Mouse (Mus musculus) layer of hippocampus, postnatal 14 days (tissue): ENCODE measurements at regions not wholly inside any gene's neighbourhood (a gene's known extent, or its start where the extent isn't known, plus 50 kb on each side); places are given as distances from the start of the nearest gene placed in this dataset.

ENCODE experiments used
- DNase-seq, 2 experiments: peaks; one replicate each; pipeline ENCODE4 v3.0.0; 2021 to 2022; ENCODE audit warnings: low spot score in 2 of 2, mixed read lengths in 1 of 2

GRCm38 (mm10) chr12:29275676-29276075 is 252.5 kb upstream of the Myt1l start:
- no peak for DNase-seq

DNA sequence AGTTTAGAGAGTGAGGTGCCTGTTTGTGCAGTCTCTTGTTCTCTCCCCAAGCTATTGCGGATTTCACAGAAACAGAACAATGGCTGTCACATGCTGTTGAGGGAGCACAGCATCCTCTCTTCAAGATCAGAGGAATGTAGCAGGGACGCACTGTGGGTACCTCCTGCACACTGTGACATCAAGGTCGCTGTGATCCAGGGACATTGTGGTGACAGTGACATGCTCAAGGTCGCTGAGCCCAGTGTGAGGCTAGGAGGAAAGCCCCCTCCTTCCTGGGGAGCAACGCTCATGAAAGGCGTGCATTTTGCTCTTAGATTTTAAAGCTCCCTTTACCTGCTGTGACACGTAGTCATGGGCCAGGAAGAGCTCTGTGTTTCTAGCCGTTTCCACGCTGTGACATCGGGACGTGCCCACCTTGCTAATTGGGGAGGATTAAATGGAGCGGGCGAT is 248.5 kb upstream of the Myt1l start:
- no peak for DNase-seq

DNA sequence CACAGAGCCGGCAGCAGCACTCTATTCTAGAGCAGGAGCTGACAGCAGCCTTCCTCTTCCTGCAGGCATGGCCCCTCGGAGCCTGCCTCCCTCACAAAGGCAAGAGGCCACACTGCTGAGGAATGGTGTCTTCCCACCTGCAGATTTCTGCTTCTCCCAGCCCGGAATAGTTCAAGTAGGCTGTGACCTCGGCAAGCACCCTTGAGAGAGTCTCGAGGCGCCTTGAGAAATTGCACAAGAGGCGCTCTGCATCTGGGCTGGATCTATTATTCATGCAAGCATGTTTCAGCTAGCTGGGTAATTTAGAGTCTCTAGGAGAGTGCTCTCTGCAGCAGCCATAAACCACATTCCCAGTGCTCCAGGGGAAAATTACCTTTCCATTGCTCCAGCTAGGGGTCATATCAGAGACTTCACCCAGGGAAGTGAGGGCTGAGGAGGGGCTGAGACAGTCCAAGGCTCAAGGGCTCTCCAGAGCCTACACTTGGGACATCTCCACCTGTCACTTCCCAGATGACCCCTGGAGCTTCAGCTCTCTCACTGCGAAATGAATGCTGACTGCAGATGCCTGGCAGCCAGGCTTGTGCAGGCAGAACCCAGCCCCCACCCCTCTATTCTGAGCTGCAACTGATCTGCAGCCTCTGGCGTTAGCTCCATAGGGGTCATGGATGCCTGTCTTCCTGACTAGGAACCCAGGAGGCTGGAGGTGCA is 247.9 kb upstream of the Myt1l start:
- peak in 1 of 2 experiments; percentile 47 for DNase-seq

DNA sequence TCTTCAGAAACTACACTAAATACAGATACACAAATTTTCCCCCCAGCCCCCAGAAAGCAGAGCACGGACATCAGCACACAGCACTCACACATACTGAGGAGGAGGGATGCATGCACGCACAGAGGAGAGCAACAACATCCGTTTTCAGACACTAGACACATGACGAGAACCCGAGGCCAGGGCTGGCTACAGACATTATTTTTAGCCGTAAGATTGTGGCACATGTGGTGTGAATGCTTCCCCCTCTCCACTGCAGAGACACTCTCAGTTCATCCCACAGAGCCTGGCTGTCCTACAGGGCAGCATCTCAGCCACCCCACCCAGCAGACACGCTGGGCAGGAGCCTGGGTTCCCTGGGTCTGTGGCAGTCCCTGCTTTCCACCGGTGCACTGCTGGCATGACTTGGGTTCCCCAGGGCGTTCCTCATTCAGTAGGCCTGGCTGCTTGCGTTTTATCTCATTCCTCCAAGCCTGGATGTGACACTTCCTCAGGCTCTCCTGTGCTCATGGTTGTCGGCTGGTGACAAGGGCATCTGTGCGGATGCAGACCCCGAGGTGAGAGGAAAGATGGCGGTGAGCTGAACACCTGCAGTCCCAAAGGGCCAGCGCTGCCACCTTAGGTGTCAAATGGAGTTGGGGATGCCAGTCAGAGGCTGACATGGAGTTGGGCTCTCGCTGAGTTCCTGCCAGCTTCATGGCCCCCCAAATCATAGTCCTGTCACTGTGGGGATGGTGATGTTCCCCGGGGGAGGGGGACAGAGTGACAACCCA is 247.1 kb upstream of the Myt1l start:
- no peak for DNase-seq

- no peak for DNase-seq
These were observed 239.4 kb upstream of the Myt1l start for GRCm38 (mm10) chr12:29288801-29289200.

GRCm38 (mm10) chr12:29290591-29291351 is 237.4 kb upstream of the Myt1l start:
- peak; percentile 96 to 99 for DNase-seq

GRCm38 (mm10) chr12:29297984-29298383 is 230.2 kb upstream of the Myt1l start:
- DNase-seq = no peak

- DNase-seq = no peak
These were observed 212.5 kb upstream of the Myt1l start for GRCm38 (mm10) chr12:29315636-29316035.

- DNase-seq = no peak
These were observed 206.7 kb upstream of the Myt1l start for GRCm38 (mm10) chr12:29321468-29321867.

DNA sequence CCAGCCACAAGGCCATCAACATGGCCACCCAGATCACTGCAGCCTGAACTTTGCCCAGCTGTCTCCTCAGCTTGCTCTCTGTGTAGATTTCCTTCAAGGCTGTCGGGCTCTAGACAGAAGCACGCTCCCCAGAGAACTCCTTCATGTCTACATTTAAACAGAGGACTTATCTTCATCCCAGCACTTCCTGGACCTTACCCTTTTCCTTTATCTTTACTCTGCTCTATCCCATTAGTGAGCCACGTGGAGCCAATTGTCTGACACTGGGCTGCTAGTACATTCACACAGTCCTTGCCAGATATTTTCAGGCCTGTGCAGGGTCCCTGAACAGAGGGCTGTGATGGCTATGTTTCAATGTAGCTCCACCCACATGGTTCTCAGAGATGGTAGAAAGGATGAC is 204.7 kb upstream of the Myt1l start:
- DNase-seq = no peak

GRCm38 (mm10) chr12:29335839-29336469 is 192.2 kb upstream of the Myt1l start:
- peak; percentile 32 to 53 for DNase-seq

GRCm38 (mm10) chr12:29337336-29337735 is 190.8 kb upstream of the Myt1l start:
- DNase-seq = no peak

GRCm38 (mm10) chr12:29341388-29341995 is 186.7 kb upstream of the Myt1l start:
- DNase-seq = no peak

DNA sequence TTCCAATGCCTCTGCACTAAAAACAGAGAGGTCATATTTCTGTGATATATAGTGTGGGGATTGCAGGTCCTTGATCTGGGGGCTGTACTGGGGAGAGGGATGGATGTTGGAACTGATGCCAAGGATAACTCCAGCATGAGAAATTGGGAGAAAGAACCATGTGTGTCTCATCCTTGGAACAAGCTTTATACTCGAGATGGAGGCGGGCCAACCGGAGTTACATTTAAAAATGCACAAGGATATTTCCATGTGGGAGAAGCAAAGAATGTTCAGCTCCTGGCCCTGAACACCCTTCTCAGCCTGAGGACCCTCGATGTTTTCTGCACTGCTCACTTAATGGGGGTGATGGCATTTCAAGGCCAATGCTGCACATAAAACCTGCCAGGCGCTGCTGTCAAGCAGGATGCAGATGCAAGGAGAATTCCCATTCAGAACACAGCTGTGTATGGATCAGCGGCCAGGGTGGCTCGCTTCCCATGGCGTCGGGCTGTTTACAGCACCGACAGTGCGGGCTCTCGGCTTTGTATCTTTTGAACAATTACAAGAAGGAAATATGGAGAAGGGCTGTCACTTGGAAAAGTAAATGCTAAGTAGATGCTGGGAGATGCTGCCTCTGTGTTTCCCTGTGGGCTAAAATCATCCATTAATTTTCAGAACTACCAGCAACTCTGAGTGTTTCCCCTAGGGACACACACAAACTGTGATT is 184.9 kb upstream of the Myt1l start:
- DNase-seq = no peak

- no peak for DNase-seq
These were observed 179.5 kb upstream of the Myt1l start for GRCm38 (mm10) chr12:29348698-29349097.

DNA sequence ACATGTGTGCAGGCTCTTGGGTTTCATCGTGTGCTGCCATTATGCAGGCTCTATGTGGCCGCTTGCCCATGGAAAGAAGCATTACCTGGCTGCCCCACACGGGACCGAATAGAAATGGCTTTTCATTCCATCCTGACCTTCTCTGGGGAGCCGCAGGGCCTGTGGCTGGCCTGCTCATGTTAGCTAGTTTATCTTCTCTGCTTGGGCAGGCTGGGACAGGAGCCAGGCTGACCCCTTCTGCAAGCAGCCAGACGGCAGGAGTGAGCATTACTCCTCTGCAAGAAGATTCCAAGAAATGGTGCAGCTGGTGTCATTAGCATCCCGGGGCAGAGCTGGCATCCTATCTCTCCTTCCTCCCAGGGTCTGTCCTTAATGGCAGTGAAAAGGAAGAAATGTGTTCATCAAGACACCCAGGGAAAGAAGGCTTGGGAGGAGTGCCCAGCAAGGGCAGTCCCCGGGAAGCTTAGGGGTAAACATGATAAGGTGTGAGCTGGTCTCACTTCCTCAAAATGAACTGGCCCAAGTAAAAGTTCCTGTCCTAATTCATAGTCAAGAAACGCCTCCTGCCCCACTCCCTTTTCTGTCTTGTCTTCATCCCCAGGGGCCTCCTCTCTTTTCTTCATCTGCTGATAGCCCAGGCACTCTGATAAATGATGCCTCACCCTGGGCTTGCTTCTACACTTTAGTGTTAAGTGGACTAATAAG is 178.9 kb upstream of the Myt1l start:
- DNase-seq = no peak

DNA sequence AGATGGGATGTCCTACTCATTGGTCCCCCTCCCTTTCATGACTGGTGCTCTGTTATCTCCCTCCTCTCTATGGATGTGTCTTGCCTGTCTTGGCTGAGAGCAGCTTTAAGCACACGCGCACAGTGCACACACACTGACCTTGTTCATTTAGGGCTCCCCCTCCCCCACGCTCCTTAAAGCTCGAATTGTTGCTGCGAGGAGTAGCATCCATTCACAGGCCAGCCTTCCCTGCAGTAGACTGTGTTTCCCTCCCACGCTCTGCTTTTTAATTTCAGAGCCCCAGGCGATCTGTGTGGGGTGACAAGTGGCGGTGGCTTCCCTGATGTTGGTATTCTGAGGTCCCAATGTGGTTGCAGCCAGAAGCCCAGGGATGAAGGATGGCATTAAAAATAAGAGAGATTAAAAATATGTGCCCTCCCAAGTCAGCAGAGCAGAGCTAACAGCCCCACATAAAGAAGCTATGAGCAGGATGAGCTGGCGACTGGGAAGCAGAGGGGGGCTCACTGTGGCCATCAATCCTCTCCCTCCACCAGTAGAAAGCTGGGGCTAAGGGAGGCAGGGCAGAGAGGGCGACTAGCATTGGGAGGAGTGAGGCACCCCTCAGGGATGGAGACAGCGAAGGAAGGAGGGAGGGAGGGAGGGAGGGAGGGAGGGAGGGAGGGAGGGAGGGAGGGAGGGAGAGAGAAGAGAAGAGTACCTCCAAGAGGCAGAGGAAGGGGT is 174.2 kb upstream of the Myt1l start:
- DNase-seq = peak in 1 of 2 experiments; percentile 29

DNA sequence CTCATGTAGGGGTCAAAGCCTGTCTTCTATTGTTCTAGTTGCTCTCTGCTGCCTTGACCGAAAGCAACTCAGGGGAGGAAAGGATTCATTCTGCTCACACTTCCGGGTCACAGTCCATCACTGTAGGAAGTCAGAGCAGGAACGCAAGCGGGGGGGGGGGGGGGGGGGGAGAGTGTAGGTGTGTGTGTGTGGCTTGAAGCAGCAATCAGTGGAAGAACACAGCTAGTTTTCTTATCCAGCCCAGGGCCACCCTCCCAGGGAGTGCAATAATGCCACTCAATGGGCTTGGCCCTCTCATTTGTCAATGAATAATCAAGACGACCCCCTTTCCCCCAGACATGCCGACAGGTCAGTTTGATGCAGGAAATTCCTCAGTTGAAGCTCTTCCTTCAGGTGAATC is 173.4 kb upstream of the Myt1l start:
- no peak for DNase-seq
